Mouse (Mus musculus) embryonic facial prominence, embryonic 11.5 days (tissue): ENCODE measurements around the gene Madd. TPM values are rescaled to one million over a fixed set of nuclear protein-coding genes. Genes with fewer than 3 reads are reported as not detected.

Source experiments
- ATAC-seq: fragments of 200-750 bp; cut with Nextera tagmentation; replicated peaks from 2 replicates; pipeline ENCODE4 v1.8.0; 2017; ENCODE audit warnings: low read depth; ENCODE audit not compliant: insufficient number of reproducible peaks, low FRiP score, low TSS enrichment
- DNase-seq: peaks from one replicate; pipeline ENCODE4 v3.0.0-alpha.2; 2015; ENCODE audit warnings: low spot score
- H3K27ac ChIP-seq: fragments of 300-500 bp; sonication (generic); replicated peaks from 2 replicates; pipeline ENCODE4 v1.5.1; 2014; ENCODE audit warnings: mild to moderate bottlenecking, low read depth, low read length, control low read depth
- H3K27me3 ChIP-seq: fragments of 300-500 bp; sonication (generic); 2 replicates; pipeline ENCODE4 v1.6.1; 2014; ENCODE audit warnings: mild to moderate bottlenecking, low read length, moderate library complexity, mixed read lengths; ENCODE audit not compliant: control insufficient read depth, insufficient read depth
- H3K36me3 ChIP-seq: fragments of 300-500 bp; sonication (generic); replicated peaks from 2 replicates; pipeline ENCODE4 v1.6.1; 2014; ENCODE audit warnings: low read depth, mild to moderate bottlenecking, low read length, moderate library complexity, mixed read lengths; ENCODE audit not compliant: control insufficient read depth, insufficient read depth
- H3K4me1 ChIP-seq: fragments of 300-500 bp; sonication (generic); 2 replicates; pipeline ENCODE4 v1.6.1; 2014; ENCODE audit warnings: low read length, mixed read lengths; ENCODE audit not compliant: control insufficient read depth, insufficient read depth
- H3K4me2 ChIP-seq: fragments of 300-500 bp; sonication (generic); 2 replicates; pipeline ENCODE4 v1.6.1; 2014; ENCODE audit warnings: low read depth, mild to moderate bottlenecking, control low read depth, low read length, moderate library complexity
- H3K4me3 ChIP-seq: fragments of 300-500 bp; sonication (generic); 2 replicates; pipeline ENCODE4 v1.5.1; 2014; ENCODE audit warnings: low read depth, low read length, control low read depth
- H3K9ac ChIP-seq: fragments of 300-500 bp; sonication (generic); replicated peaks from 2 replicates; pipeline ENCODE4 v1.6.1; 2014; ENCODE audit warnings: mild to moderate bottlenecking, control low read depth, low read length
- H3K9me3 ChIP-seq: fragments of 300-500 bp; sonication (generic); replicated peaks from 2 replicates; pipeline ENCODE4 v1.6.1; 2016; ENCODE audit warnings: mild to moderate bottlenecking, low read length, inconsistent platforms, mixed read lengths; ENCODE audit not compliant: control insufficient read depth
- WGBS: fragments of 180-500 bp; shearing (Covaris S2); extraction: QIAGEN DNeasy Blood & Tissue Kit; methylation state at CpG from one replicate; pipeline ENCODE4 v1.1.7; 2014; 5-methylcytosine and 5-hydroxymethylcytosine counted together
- polyA plus RNA-seq: library from polyadenylated mRNA; unstranded; fragments of >200 nt; fragmentation: Nextera tagmentation; extraction: Ambion mirVana; gene quantifications from 2 replicates; pipeline ENCODE4 v1.2.1, GENCODE M21; 2014

Madd gene
- polyA plus RNA-seq, 1 experiment from 2014 or later = 8.0 TPM

DNA sequence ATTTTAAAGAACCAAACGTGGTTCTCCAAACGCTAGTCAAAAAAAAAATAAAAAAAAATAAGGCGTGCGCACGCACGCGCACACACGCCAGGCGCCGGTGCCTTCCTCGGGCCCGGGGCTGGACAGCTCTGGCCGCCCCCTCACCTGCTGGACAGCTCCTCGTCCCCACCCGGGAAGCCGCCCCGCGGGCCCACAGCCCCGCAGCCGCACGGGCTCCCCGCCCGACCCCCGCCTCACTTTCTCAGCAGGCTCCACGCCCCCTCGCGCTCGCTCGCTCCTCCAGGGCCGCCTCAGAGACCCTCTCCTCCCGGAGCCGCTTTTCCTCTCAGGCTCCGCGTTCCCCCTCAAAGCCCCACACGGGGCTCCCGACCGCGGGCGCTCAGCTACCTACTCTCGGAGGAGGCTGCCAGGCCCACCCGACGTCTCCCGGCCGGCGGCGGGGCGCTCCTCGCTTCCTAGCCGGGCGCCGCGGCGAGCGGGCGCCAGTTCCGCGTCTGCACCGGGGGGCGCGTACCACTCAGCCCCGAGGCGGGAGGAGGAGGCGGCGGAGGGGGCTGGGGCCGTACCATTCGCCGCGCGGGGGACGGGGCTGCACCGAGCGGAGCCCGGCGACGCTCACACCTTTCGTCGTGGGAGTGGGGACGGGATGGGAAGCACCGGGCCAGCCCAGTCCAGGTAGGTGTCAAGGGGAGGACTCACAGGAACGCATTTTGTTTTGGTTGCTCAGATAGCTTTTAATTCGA is 1.1 kb downstream of the Madd start:
- ATAC-seq = peak; percentile 94
- under 1% methylated on average over 67 of the region's 81 CpGs for WGBS
- H3K36me3 ChIP-seq = no peaks in the 10 kb centered on the region

DNA sequence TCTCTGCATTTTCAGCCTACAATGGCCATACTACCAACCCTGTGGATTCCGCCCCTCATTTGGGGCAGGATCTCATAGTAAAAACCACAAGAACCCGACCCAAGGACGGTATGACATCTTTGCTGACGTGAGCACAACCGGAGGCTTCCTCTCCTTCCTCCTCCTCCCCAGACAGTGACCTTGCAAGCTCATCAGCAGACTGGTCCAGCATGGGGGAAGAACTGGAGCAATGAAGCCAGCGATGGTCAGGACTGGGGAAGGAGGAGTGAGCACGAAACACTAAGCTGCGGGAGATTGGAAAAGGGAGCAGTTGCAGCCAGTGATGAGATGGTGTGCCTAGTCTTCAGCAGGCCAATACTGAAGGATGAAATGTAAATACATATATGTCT is 1.6 kb downstream of the Madd start:
- peak overlapping the region; percentile 87 for H3K4me3 ChIP-seq
- H3K27ac ChIP-seq = no peak overlapping the region
- no peaks in the 10 kb centered on the region for H3K4me1 ChIP-seq
- WGBS = 17% methylated on average over 8 of the region's 8 CpGs
- H3K4me2 ChIP-seq = peak overlapping the region; percentile 78
- H3K27me3 ChIP-seq = no peaks in the 10 kb centered on the region
- ATAC-seq (no peak), DNase-seq (no peak)
- H3K9me3 ChIP-seq = no peaks in the 10 kb centered on the region
- H3K9ac ChIP-seq = peak overlapping the region; percentile 68
- no peaks in the 10 kb centered on the region for H3K36me3 ChIP-seq

More for the DNA sequence above, 1.1 kb downstream of the Madd start:
- Histone ChIP-seq H3K9ac (peak overlapping the region; percentile 68), H3K9me3 (no peaks in the 10 kb centered on the region), H3K4me3 (peak overlapping the region; percentile 87), H3K4me1 (no peaks in the 10 kb centered on the region), H3K27ac (peak overlapping the region; percentile 72), H3K4me2 (peak overlapping the region; percentile 78), H3K27me3 (no peaks in the 10 kb centered on the region)
- peak; percentile 84 for DNase-seq

DNA sequence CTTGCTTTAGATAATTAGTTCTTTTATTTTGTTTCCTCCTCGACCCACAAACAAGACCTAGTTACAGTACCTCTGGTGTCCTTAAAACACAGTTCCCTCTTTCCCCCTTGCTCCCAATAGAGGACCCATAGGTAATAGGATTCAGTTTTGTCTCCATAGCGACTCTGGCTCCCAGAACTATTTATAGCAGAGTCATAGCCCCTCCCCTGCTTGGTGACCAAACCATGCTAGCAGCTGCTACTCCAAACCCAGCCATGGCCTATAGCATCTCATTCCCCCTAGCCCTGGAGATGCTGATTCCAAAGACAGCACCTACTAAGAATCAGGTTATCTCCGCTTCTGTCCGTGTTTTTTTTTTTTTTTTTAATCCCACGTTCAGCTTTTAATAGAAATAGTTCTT is 2.9 kb downstream of the Madd start:
- no peak overlapping the region for H3K27ac ChIP-seq
- H3K9me3 ChIP-seq = no peaks in the 10 kb centered on the region
- H3K9ac ChIP-seq = no peak overlapping the region
- no peak overlapping the region for H3K4me2 ChIP-seq
- no peak for ATAC-seq
- no peaks in the 10 kb centered on the region for H3K27me3 ChIP-seq
- no peaks in the 10 kb centered on the region for H3K36me3 ChIP-seq
- no peak overlapping the region for H3K4me3 ChIP-seq
- DNase-seq = no peak
- WGBS = 77% methylated on average over 5 of the region's 5 CpGs
- H3K4me1 ChIP-seq = no peaks in the 10 kb centered on the region

DNA sequence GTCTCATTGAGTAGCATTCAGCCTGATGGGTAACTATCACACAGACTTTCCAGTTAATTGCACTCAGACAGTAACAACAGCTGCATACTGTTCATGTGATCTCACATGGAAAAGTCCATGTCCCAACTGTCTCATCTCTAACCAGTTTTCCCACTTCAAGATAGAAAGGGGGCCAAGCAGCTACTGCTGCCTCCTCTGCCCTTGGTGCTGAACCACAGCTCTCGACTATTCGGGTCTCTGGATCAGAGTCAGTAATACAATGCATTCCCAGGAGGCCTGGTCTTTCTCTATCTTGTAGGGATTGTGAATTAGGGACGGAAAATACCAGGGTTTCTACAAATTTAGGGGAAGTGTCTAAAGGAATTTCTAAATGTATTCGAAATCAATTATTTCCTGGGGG is 3.8 kb downstream of the Madd start:
- H3K27ac ChIP-seq = no peak overlapping the region
- no peak overlapping the region for H3K9ac ChIP-seq
- H3K4me2 ChIP-seq = no peak overlapping the region
- ATAC-seq (no peak), DNase-seq (no peak)
- WGBS = 40% methylated on average over 4 of the region's 4 CpGs
- no peak overlapping the region for H3K4me3 ChIP-seq
- no peaks in the 10 kb centered on the region for H3K4me1 ChIP-seq
- H3K36me3 ChIP-seq = no peaks in the 10 kb centered on the region
- H3K27me3 ChIP-seq = no peaks in the 10 kb centered on the region
- H3K9me3 ChIP-seq = no peaks in the 10 kb centered on the region

DNA sequence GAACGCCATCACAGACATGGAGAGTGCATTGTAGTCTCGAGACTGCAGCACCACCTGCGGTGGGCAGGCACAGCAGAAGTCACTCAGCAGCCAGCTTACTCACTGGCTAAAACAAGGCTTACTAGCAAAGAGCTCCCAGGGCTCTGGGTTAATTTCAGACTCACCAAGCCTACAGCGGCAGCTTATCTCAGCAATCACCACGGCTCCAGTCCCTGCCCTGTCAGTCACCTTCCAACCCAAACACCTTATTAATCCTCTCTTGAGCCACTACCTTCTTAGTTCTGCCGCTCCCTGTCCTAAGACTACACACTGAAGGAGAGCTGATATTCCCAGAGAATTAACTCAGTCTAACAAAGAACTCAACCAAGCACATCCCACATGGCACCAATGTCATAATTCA is 7.4 kb downstream of the Madd start:
- Histone ChIP-seq H3K4me2 (no peak overlapping the region), H3K36me3 (no peaks in the 10 kb centered on the region), H3K9ac (no peak overlapping the region), H3K9me3 (no peaks in the 10 kb centered on the region), H3K4me1 (no peaks in the 10 kb centered on the region), H3K4me3 (no peak overlapping the region), H3K27me3 (no peaks in the 10 kb centered on the region), H3K27ac (no peak overlapping the region)
- WGBS = 71% methylated on average over 6 of the region's 6 CpGs
- ATAC-seq = no peak
- no peak for DNase-seq

DNA sequence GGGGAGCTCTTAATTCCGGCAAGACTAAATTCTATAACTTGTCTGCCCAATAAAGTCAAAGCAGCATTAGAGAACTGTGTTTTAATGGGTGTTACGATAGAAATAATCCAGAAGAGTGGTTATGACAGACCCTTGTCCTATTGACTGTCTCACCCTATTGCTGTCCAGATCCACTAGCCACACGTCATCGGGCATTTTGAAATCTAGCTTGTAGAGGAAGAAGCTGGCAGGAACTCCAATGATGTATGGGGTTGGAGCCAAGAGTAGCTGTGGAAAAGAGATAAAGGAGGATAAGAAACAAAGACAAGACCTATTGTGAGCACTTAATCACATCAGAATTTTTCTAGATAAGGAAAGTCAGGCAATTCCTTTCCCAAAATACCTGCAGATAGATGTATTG is 8.1 kb downstream of the Madd start:
- H3K4me3 ChIP-seq = no peak overlapping the region
- no peaks in the 10 kb centered on the region for H3K27me3 ChIP-seq
- H3K4me2 ChIP-seq = no peak overlapping the region
- H3K9me3 ChIP-seq = no peaks in the 10 kb centered on the region
- no peaks in the 10 kb centered on the region for H3K4me1 ChIP-seq
- H3K9ac ChIP-seq = no peak overlapping the region
- no peaks in the 10 kb centered on the region for H3K36me3 ChIP-seq
- ATAC-seq (no peak), DNase-seq (no peak)
- no peak overlapping the region for H3K27ac ChIP-seq
- 90% methylated on average over 4 of the region's 4 CpGs for WGBS

DNA sequence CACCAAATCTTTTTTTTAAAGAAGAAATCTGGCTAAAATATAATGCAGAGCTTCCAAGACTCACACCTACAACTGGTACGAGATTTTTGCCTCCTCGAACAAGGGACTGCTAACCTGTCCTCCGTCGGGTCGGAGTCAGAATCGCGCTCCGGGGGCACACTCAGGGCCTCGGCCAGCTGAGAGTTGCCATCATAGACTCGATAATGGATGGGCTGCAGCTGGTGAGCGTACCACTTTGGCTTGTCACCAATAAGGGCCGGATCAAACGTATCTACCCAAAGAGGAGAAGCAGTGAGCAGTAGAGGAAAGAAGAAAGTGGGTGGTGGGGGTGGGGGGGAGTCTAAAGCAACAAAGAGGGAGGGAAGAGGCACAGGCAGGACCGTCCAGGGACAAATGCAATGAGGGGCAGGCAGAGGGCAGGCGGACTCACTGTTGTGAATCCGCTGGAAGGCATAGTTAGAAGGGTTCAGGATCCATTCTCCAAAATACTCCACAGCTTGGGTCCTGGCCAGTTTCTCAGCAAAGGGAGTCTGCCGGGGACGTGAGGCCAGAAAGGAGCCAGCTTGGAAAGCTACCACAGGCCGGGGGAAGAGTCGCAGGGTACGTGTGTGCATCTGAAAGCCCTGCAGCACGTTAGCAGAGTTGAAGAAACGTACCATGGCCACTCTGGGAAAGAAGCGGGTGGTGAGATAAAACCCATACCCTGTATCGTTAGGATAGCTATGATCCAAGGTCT is 13.9 kb downstream of the Madd start:
- H3K36me3 ChIP-seq = no peaks in the 10 kb centered on the region
- 90% methylated on average over 25 of the region's 25 CpGs for WGBS
- H3K27me3 ChIP-seq = no peaks in the 10 kb centered on the region
- ATAC-seq (no peak), DNase-seq (no peak)
- H3K4me1 ChIP-seq = no peaks in the 10 kb centered on the region
- H3K9ac ChIP-seq = no peak overlapping the region
- no peak overlapping the region for H3K4me3 ChIP-seq
- no peak overlapping the region for H3K27ac ChIP-seq
- H3K9me3 ChIP-seq = no peaks in the 10 kb centered on the region
- no peak overlapping the region for H3K4me2 ChIP-seq

DNA sequence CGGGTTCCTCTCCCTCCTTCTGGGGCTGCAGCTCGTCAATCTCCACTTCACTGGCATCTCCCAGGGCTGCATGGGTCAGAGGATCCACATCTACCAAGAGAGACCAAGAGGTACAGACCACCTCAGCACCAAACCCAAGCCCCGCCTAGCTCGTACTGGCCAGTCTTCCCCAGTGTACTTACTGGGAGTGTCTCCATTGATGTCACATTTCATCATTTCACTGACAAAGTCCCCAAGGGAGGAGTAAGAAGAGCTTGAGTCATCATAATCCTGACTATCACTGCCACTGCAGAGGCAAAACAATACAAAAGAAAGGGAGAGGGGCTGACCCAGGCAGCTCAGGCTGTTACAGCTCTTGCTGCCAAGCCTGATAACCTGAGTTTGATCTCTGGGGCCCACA is 16.0 kb downstream of the Madd start:
- ATAC-seq = no peak
- H3K36me3 ChIP-seq = no peaks in the 10 kb centered on the region; the same call in 1 of the 2 replicates

More for the DNA sequence above, 16.0 kb downstream of the Madd start:
- WGBS = 71% methylated on average over 4 of the region's 4 CpGs
- Histone ChIP-seq H3K9me3 (no peaks in the 10 kb centered on the region), H3K27ac (no peak overlapping the region), H3K4me3 (no peak overlapping the region), H3K27me3 (no peaks in the 10 kb centered on the region), H3K9ac (no peak overlapping the region), H3K4me1 (no peaks in the 10 kb centered on the region), H3K4me2 (no peak overlapping the region)
- no peak for DNase-seq
